In genomic region chr11:6625478-6626387, GRCm38 (mm10) we compare ENCODE assay signal across 8 mouse cellular contexts. TPM values are rescaled to one million over a fixed set of nuclear protein-coding genes. Genes with fewer than 3 reads are reported as not detected.
DNase-seq lines count a peak whose midpoint lies in the region; ATAC-seq and TF ChIP-seq lines count a peak whose summit lies in the region.

Gene Tbrg4, minus strand, starts transcription at chr11:6626067.

- peak within 1 kb of the TSS; percentile 99 for H3K9ac ChIP-seq in ES-E14 (ENCODE audit: insufficient read depth, low read depth, low read length, poor library complexity, severe bottlenecking)
- peak within 1 kb of the TSS; percentile 72 for H3K9ac ChIP-seq in forebrain, embryonic 15.5 days (replicated peaks)

- no peaks in the 10 kb centered on the region for H3K27me3 ChIP-seq in forebrain, embryonic 15.5 days

- H3K27ac ChIP-seq in ES-E14 (ENCODE audit: insufficient read depth, low read depth, low read length, poor library complexity, severe bottlenecking) = peak within 1 kb of the TSS; percentile 96
- H3K27ac ChIP-seq in forebrain, embryonic 15.5 days (replicated peaks) = peak within 1 kb of the TSS; percentile 86

- intact Hi-C loops in heart, postnatal 25 days (cut with DNase I) = loop anchor here (2.0 to 5.0 kb wide), 3 partner anchors 78 to 151 kb away; partner anchors contain the start of genes Ccm2 and Purb

- peak within 1 kb of the TSS; percentile 67 for H3K4me2 ChIP-seq in forebrain, embryonic 15.5 days (replicated peaks)

- H3K9me3 ChIP-seq in ES-E14 (ENCODE audit: control insufficient read depth, insufficient read depth, low read depth, low read length) = no peaks in the 10 kb centered on the region
- no peaks in the 10 kb centered on the region for H3K9me3 ChIP-seq in forebrain, embryonic 15.5 days

- TF ChIP-seq CTCF in lung, adult 2 months (IDR thresholded peaks at IDR 0.05; ENCODE audit: insufficient read depth, low read length) = no peak

- ATAC-seq in forebrain, embryonic 15.5 days (replicated peaks) = peak; percentile 95
- ATAC-seq in neutrophil, adult 5-6 weeks (ENCODE audit: extremely low read depth, insufficient number of reproducible peaks, low FRiP score, poor library complexity, severe bottlenecking) = peak; percentile 81

- H3K4me3 ChIP-seq in ES-E14 (ENCODE audit: insufficient read depth in 1 of 2, low read depth in 1 of 2, low read length in 2 of 2, poor library complexity in 1 of 2, severe bottlenecking in 1 of 2) = peak within 1 kb of the TSS; percentile 86
- H3K4me3 ChIP-seq in forebrain, embryonic 15.5 days = peak within 1 kb of the TSS; percentile 95
- H3K4me3 ChIP-seq in lung, adult 2 months (replicated peaks; ENCODE audit: extremely low read depth, low read depth, low read length) = peak within 1 kb of the TSS; percentile 88

- peak; percentile 91 for TF ChIP-seq POLR2A in lung, adult 2 months (IDR thresholded peaks at IDR 0.05; ENCODE audit: borderline replicate concordance, extremely low read depth, low read depth, low read length)

- peaks cover 37% of the 10 kb centered on the region for H3K36me3 ChIP-seq in ES-E14 (ENCODE audit: control insufficient read depth, insufficient read depth, low read length, poor library complexity, severe bottlenecking)
- H3K36me3 ChIP-seq in forebrain, embryonic 15.5 days = peaks cover 25% of the 10 kb centered on the region

- peaks cover 2 to 3% of the 10 kb centered on the region in 2 experiments; a peak in 1 of 4 replicates for H3K4me1 ChIP-seq in ES-E14 (ENCODE audit: control insufficient read depth in 2 of 2, insufficient read depth in 2 of 2, low read length in 2 of 2, poor library complexity in 1 of 2)
- peaks cover 24% of the 10 kb centered on the region for H3K4me1 ChIP-seq in forebrain, embryonic 15.5 days
- peaks cover 4% of the 10 kb centered on the region for H3K4me1 ChIP-seq in lung, adult 2 months (ENCODE audit: control insufficient read depth, insufficient read depth, low read length)

- under 1% methylated on average over 66 of the region's 66 CpGs for WGBS in forebrain, embryonic 15.5 days
- under 1% methylated on average over 66 of the region's 66 CpGs for WGBS in lung, adult 2 months

- in situ Hi-C loops in ES-E14 (cut with MboI; ENCODE audit: low sequenced_read_pairs in 2 of 2, unreplicated experiment in 2 of 2) = no loop called here

- peak; percentile 90 for DNase-seq in ES-E14 (ENCODE audit: low read depth, low spot score)
- DNase-seq in cerebellum, adult 11-12 months = peak; percentile 94
- peak; percentile 87 for DNase-seq in heart, postnatal 25 days (ENCODE audit: low spot score)
- DNase-seq in layer of hippocampus, adult 18-20 months (ENCODE audit: low spot score in 2 of 2) = peak; percentile 88 to 96
- peak; percentile 92 for DNase-seq in lung, adult 2 months
- DNase-seq in thymus, adult 18-20 months = peak; percentile 80 to 85

TF ChIP-seq in ES-E14, 5 proteins besides CTCF, POLR2A, EP300 and RAD21:
- peak; percentile 84 for TF ChIP-seq HCFC1 (IDR thresholded peaks at IDR 0.05; ENCODE audit: borderline replicate concordance, insufficient read depth, low read length)
- no peak for TF ChIP-seq ZC3H11A (IDR thresholded peaks at IDR 0.05; ENCODE audit: borderline replicate concordance, low read depth, low read length)
- TF ChIP-seq ZNF384 (IDR thresholded peaks at IDR 0.05; ENCODE audit: low read depth, low read length) = peak; percentile 87
- TF ChIP-seq MAFK (IDR thresholded peaks at IDR 0.05; ENCODE audit: insufficient read depth, low read depth, low read length) = no peak
- TF ChIP-seq CHD2 (IDR thresholded peaks at IDR 0.05; ENCODE audit: low read depth, low read length) = no peak

RNA-seq across cellular contexts. Expression of gene Tbrg4, which starts in this region (rescaled TPM):
- total RNA-seq in ES-E14 (2012; rRNA removed) = 178 and 226 TPM in 2 replicates
- polyA plus RNA-seq in forebrain, embryonic 15.5 days (2015; fragmentation: Nextera tagmentation; extraction: Ambion mirVana) = 27.5 and 31.5 TPM in 2 replicates
- 100 to 1,000 TPM in 1 of 2 experiments, 10 to 100 TPM in 1; 98.2 to 109 TPM for total RNA-seq in heart, postnatal 25 days (2021)
- total RNA-seq in layer of hippocampus, adult 18-20 months (2021) = 10 to 100 TPM; 42.6 to 46.8 TPM
- 51.6 and 53.3 TPM in 2 replicates for polyA plus RNA-seq in lung, adult 2 months (2012; rRNA removed)
- 22.5 and 27.6 TPM in 2 replicates for total RNA-seq in neutrophil, adult 5-6 weeks (2017)

Comparison
In these comparisons a context has a peak if more than half of its experiments do, and no peak if none do; other contexts are left out.
1. Peak in every context shown above with its lines: DNase-seq, ATAC-seq, H3K4me3 ChIP-seq and H3K27ac ChIP-seq.